Mouse (Mus musculus): ENCODE data around the gene Nup107. TPM values are rescaled to one million over a fixed set of nuclear protein-coding genes. Genes with fewer than 3 reads are reported as not detected.
"Not testable (repeated sequence)": the region's sequence is repeated elsewhere in the genome, so short reads cannot be mapped to it uniquely, and the experiment has no call there.

Nup107 gene
- polyA plus RNA-seq, 1 experiment = 22.8 TPM

- 85% methylated on average over 5 of the region's 5 CpGs for WGBS
- Histone ChIP-seq H3K4me1 (ENCODE audit: control insufficient read depth, insufficient read depth, low read length) (no peaks in the 10 kb centered on the region; the same call in 1 of the 2 replicates), H3K4me3 (replicated peaks; ENCODE audit: control insufficient read depth, low read depth, low read length) (no peak overlapping the region), H3K27ac (ENCODE audit: control insufficient read depth, insufficient read depth, low read depth, low read length, poor library complexity) (no peak overlapping the region)
- TF ChIP-seq CTCF (IDR thresholded peaks at IDR 0.05; ENCODE audit: control insufficient read depth, insufficient read depth, low read length) (no peak), POLR2A (IDR thresholded peaks at IDR 0.05; ENCODE audit: borderline replicate concordance, control insufficient read depth, low read depth, low read length) (no peak)
These were observed 55.9 kb downstream of the Nup107 start for GRCm38 (mm10) chr10:117736573-117736972.

GRCm38 (mm10) chr10:117735396-117735795, 57.1 kb downstream of the Nup107 start:
- not testable (repeated sequence) for H3K4me1 ChIP-seq (ENCODE audit: control insufficient read depth, insufficient read depth, low read length); H3K27ac ChIP-seq (ENCODE audit: control insufficient read depth, insufficient read depth, low read depth, low read length, poor library complexity); H3K4me3 ChIP-seq (replicated peaks; ENCODE audit: control insufficient read depth, low read depth, low read length)
- WGBS = 88% methylated on average over 12 of the region's 12 CpGs

- H3K4me3 ChIP-seq (replicated peaks; ENCODE audit: control insufficient read depth, low read depth, low read length); H3K27ac ChIP-seq (ENCODE audit: control insufficient read depth, insufficient read depth, low read depth, low read length, poor library complexity); H3K4me1 ChIP-seq (ENCODE audit: control insufficient read depth, insufficient read depth, low read length): not testable (repeated sequence)
- 71% methylated on average over 9 of the region's 10 CpGs for WGBS
These were observed 58.2 kb downstream of the Nup107 start for GRCm38 (mm10) chr10:117734104-117734852.

- not testable (repeated sequence) for H3K4me1 ChIP-seq (ENCODE audit: control insufficient read depth, insufficient read depth, low read length); H3K4me3 ChIP-seq (replicated peaks; ENCODE audit: control insufficient read depth, low read depth, low read length); H3K27ac ChIP-seq (ENCODE audit: control insufficient read depth, insufficient read depth, low read depth, low read length, poor library complexity)
- WGBS = 70% methylated on average over 8 of the region's 8 CpGs
These were observed 58.9 kb downstream of the Nup107 start for GRCm38 (mm10) chr10:117733626-117734025.

- WGBS = 80% methylated on average over 14 of the region's 14 CpGs
- Histone ChIP-seq H3K27ac (ENCODE audit: control insufficient read depth, insufficient read depth, low read depth, low read length, poor library complexity) (no peak overlapping the region), H3K4me3 (replicated peaks; ENCODE audit: control insufficient read depth, low read depth, low read length) (no peak overlapping the region), H3K4me1 (ENCODE audit: control insufficient read depth, insufficient read depth, low read length) (no peaks in the 10 kb centered on the region; the same call in 1 of the 2 replicates)
- no peak for TF ChIP-seq CTCF (IDR thresholded peaks at IDR 0.05; ENCODE audit: control insufficient read depth, insufficient read depth, low read length)
- TF ChIP-seq POLR2A (IDR thresholded peaks at IDR 0.05; ENCODE audit: borderline replicate concordance, control insufficient read depth, low read depth, low read length) = no peak
These were observed 59.4 kb downstream of the Nup107 start for GRCm38 (mm10) chr10:117732962-117733592.

- H3K27ac ChIP-seq (ENCODE audit: control insufficient read depth, insufficient read depth, low read depth, low read length, poor library complexity) = peak overlapping the region; percentile 40
- 60% methylated on average over 5 of the region's 5 CpGs for WGBS
- TF ChIP-seq CTCF (IDR thresholded peaks at IDR 0.05; ENCODE audit: control insufficient read depth, insufficient read depth, low read length) (no peak), POLR2A (IDR thresholded peaks at IDR 0.05; ENCODE audit: borderline replicate concordance, control insufficient read depth, low read depth, low read length) (no peak)
- H3K4me3 ChIP-seq (replicated peaks; ENCODE audit: control insufficient read depth, low read depth, low read length) = no peak overlapping the region
- no peaks in the 10 kb centered on the region; the same call in 1 of the 2 replicates for H3K4me1 ChIP-seq (ENCODE audit: control insufficient read depth, insufficient read depth, low read length)
These were observed 60.3 kb downstream of the Nup107 start for GRCm38 (mm10) chr10:117732184-117732583.

GRCm38 (mm10) chr10:117731244-117732101, 61.0 kb downstream of the Nup107 start:
- no peak overlapping the region for H3K4me3 ChIP-seq (replicated peaks; ENCODE audit: control insufficient read depth, low read depth, low read length)
- peak overlapping the region; percentile 40 for H3K27ac ChIP-seq (ENCODE audit: control insufficient read depth, insufficient read depth, low read depth, low read length, poor library complexity)
- 23% methylated on average over 15 of the region's 15 CpGs for WGBS
- TF ChIP-seq CTCF (IDR thresholded peaks at IDR 0.05; ENCODE audit: control insufficient read depth, insufficient read depth, low read length) (peak; percentile 75), POLR2A (IDR thresholded peaks at IDR 0.05; ENCODE audit: borderline replicate concordance, control insufficient read depth, low read depth, low read length) (no peak)
- H3K4me1 ChIP-seq (ENCODE audit: control insufficient read depth, insufficient read depth, low read length) = no peaks in the 10 kb centered on the region; the same call in 1 of the 2 replicates

GRCm38 (mm10) chr10:117730637-117731203, 61.8 kb downstream of the Nup107 start:
- WGBS = 88% methylated on average over 12 of the region's 12 CpGs
- Histone ChIP-seq H3K27ac (ENCODE audit: control insufficient read depth, insufficient read depth, low read depth, low read length, poor library complexity) (no peak overlapping the region), H3K4me3 (replicated peaks; ENCODE audit: control insufficient read depth, low read depth, low read length) (no peak overlapping the region), H3K4me1 (ENCODE audit: control insufficient read depth, insufficient read depth, low read length) (no peaks in the 10 kb centered on the region; the same call in 1 of the 2 replicates)
- TF ChIP-seq CTCF (IDR thresholded peaks at IDR 0.05; ENCODE audit: control insufficient read depth, insufficient read depth, low read length) (no peak), POLR2A (IDR thresholded peaks at IDR 0.05; ENCODE audit: borderline replicate concordance, control insufficient read depth, low read depth, low read length) (no peak)
